Mouse (Mus musculus): ENCODE results near the gene Panx2. TPM values are rescaled to one million over a fixed set of nuclear protein-coding genes. Genes with fewer than 3 reads are reported as not detected.
A peak's percentile ranks its signal among the peaks of the same experiment; 100 is the strongest.

Gene Panx2
- total RNA-seq, 1 experiment from 2014 or later, result 0.37 TPM

DNA sequence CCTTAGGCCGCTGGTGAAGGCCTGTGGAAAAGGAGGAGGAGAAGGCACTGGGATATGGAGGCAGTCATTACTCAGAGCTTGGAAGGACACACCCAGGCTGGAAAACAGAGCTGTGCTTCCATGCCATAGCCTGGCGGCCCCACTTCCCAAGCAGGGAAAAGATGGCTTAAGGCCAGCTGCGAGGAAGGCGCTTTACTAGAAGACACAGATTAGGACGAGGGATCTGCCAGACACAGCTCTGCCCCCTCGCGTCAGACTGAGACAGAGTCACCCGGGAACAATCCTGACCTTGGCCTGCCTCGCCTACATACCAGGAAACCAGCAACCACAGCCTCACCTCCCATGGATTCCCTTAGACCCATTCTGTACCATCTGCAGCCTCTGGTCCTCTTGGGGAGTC is 50.6 kb downstream of the Panx2 start:
- ATAC-seq (replicated peaks; ENCODE audit: low read depth, poor library complexity, severe bottlenecking), result no peak

DNA sequence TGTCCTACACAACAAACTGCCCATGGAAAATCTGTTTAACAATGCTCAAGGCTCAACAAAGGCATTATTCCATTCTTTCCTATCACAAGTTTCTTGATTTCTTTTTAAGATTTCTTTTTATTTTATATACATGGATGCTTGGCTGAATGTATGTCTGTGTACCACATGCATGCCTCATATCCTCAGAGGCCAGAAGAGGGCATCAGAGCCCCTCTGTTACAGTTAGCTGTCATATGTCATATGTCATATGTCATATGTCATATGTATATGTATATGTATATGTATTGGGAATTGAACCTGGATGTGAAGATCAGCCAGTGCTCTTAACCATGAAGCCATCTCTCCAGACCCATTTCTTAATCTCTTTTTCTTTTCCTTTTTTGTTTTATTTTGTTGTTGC is 58.5 kb downstream of the Panx2 start:
- ATAC-seq (replicated peaks; ENCODE audit: low read depth, poor library complexity, severe bottlenecking), result 0 out of 2 replicates have a peak, but pooled peaks have one; percentile 37

DNA sequence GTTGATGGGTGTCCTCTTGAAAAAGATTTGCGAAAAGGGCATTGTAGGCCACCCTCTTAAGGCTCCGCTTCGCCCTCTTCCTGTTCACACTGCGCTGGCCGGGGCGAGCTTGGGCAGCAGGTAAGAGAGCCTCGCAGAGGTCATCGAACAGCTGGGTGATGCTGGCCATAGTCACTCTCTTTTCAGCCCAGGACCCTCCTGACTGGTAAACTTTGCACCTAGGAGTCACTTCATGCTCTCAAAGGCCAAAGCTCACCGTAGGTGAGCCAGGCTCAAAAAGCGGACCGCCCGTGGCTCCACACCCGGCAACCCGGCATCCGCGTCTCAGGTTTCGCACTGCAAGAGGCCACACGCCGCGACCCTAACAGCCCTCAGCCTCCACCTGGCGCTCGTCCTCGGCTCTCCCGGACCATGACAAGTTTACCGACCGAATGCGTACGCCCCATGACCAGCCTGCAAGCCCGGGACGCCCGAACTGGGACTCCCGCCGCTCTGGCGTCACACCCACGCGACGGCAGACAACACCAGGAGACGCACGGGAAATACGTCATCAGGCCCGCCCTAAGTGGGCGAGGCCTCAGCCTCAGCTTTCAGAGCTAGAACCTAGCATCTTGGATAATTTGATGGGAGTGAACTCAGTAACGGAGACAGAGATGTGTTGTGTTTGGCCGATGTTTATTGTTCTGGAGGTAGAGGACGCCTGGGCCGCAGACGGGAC is 63.3 kb downstream of the Panx2 start, which contains the start of gene Tubgcp6:
Gene Tubgcp6 (minus strand): TSS at position 464 of the 718 bp plus-strand sequence.
- peak; percentile 96 for ATAC-seq (replicated peaks; ENCODE audit: low read depth, poor library complexity, severe bottlenecking)

Other genes starting within 250 kb of the Panx2 start
- 1.8 and 5.0 TPM in 2 replicates for gene Alg12, start 240.4 kb upstream of the Panx2 start, total RNA-seq (2017)
- 55.5 and 67.1 TPM in 2 replicates for gene Creld2, start 240.1 kb upstream of the Panx2 start, total RNA-seq (2017)
- 11.9 and 12.3 TPM in 2 replicates for gene Pim3, start 197.5 kb upstream of the Panx2 start, total RNA-seq (2017)
- gene Ttll8, start 105.3 kb upstream of the Panx2 start, total RNA-seq (2017), result not detected in 2 replicates
- gene Mlc1, start 80.7 kb upstream of the Panx2 start, total RNA-seq (2017), result not detected in 2 replicates
- not detected in 2 replicates for gene Mov10l1, start 76.8 kb upstream of the Panx2 start, total RNA-seq (2017)
- gene Trabd, start 15.4 kb downstream of the Panx2 start, total RNA-seq (2017), result 16.5 and 20.5 TPM in 2 replicates
- 11.2 and 14.2 TPM in 2 replicates for gene Selenoo, start 29.4 kb downstream of the Panx2 start, total RNA-seq (2017)
- 14.6 and 21.7 TPM in 2 replicates for gene Tubgcp6, start 63.4 kb downstream of the Panx2 start, total RNA-seq (2017)
- gene Hdac10, start 69.0 kb downstream of the Panx2 start, total RNA-seq (2017), result 15.7 and 18.0 TPM in 2 replicates
- gene Mapk12, start 81.0 kb downstream of the Panx2 start, total RNA-seq (2017), result not detected in 2 replicates
- gene Mapk11, start 89.9 kb downstream of the Panx2 start, total RNA-seq (2017), result 0.50 and 0.73 TPM in 2 replicates
- gene Plxnb2, start 121.1 kb downstream of the Panx2 start, total RNA-seq (2017), result 20.2 and 29.2 TPM in 2 replicates
- gene Dennd6b, start 136.8 kb downstream of the Panx2 start, total RNA-seq (2017), result 1.6 and 2.3 TPM in 2 replicates
- gene Ppp6r2, start 151.8 kb downstream of the Panx2 start, total RNA-seq (2017), result 15.6 and 22.7 TPM in 2 replicates